19 mouse cellular contexts compared by ENCODE assay signal in genomic region chr10:13022103-13022502, GRCm38 (mm10). TPM values are rescaled to one million over a fixed set of nuclear protein-coding genes. Genes with fewer than 3 reads are reported as not detected.
DNase-seq lines count a peak whose midpoint lies in the region; ATAC-seq lines count a peak whose summit lies in the region.
"Had no signal": no experiment of that assay in that cellular context is flagged by ENCODE, and none has a peak within 500 bp of the region (broad histone marks: within the 10 kb centered on the region; RNA-seq: fewer than 3 reads in every experiment).

No protein-coding gene starts in this region.

- no peak for ATAC-seq in heart, embryonic 15.5 days (replicated peaks; ENCODE audit: insufficient number of reproducible peaks, insufficient read depth, low FRiP score, low read depth)
- ATAC-seq in midbrain, embryonic 11.5 days (ENCODE audit: low FRiP score), result no peak
- no peak for ATAC-seq in midbrain, embryonic 16.5 days
- no peak for ATAC-seq in kidney, embryonic 16.5 days (ENCODE audit: low FRiP score, low TSS enrichment)
- ATAC-seq: forebrain, embryonic 14.5 days had no signal

- H3K27ac ChIP-seq in heart, embryonic 15.5 days, result 0 out of 2 replicates have a peak overlapping the region, but pooled peaks have one; percentile 9
- no peak overlapping the region for H3K27ac ChIP-seq in midbrain, embryonic 11.5 days (ENCODE audit: low read depth, low read length)
- H3K27ac ChIP-seq in midbrain, embryonic 16.5 days (ENCODE audit: low read length), result no peak overlapping the region
- no peak overlapping the region for H3K27ac ChIP-seq in kidney, embryonic 16.5 days (ENCODE audit: low read length)
- H3K27ac ChIP-seq: embryonic facial prominence, embryonic 15.5 days; forebrain, embryonic 10.5 days; hindbrain, embryonic 14.5 days had no signal

- peaks cover 4% of the 10 kb centered on the region; the same call in 1 of the 2 replicates for H3K4me1 ChIP-seq in heart, embryonic 15.5 days (replicated peaks)
- no peaks in the 10 kb centered on the region for H3K4me1 ChIP-seq in midbrain, embryonic 11.5 days (ENCODE audit: control insufficient read depth, insufficient read depth, low read length)
- no peaks in the 10 kb centered on the region for H3K4me1 ChIP-seq in midbrain, embryonic 16.5 days (ENCODE audit: control insufficient read depth, insufficient read depth, low read length)
- H3K4me1 ChIP-seq in kidney, embryonic 16.5 days (ENCODE audit: insufficient read depth, low read length), result no peaks in the 10 kb centered on the region
- H3K4me1 ChIP-seq: embryonic facial prominence, embryonic 15.5 days; forebrain, embryonic 10.5 days had no signal

- no peaks in the 10 kb centered on the region for H3K36me3 ChIP-seq in heart, embryonic 15.5 days
- no peaks in the 10 kb centered on the region for H3K36me3 ChIP-seq in midbrain, embryonic 11.5 days (ENCODE audit: control insufficient read depth, insufficient read depth, low read length)
- H3K36me3 ChIP-seq in midbrain, embryonic 16.5 days (ENCODE audit: control insufficient read depth, insufficient read depth, low read length), result no peaks in the 10 kb centered on the region
- H3K36me3 ChIP-seq in kidney, embryonic 16.5 days (ENCODE audit: insufficient read depth, low read length), result no peaks in the 10 kb centered on the region
- H3K36me3 ChIP-seq: embryonic facial prominence, embryonic 15.5 days; forebrain, embryonic 10.5 days had no signal

- H3K27me3 ChIP-seq in heart, embryonic 15.5 days, result no peaks in the 10 kb centered on the region
- H3K27me3 ChIP-seq in midbrain, embryonic 11.5 days (ENCODE audit: control insufficient read depth, insufficient read depth, low read length), result no peaks in the 10 kb centered on the region
- no peaks in the 10 kb centered on the region for H3K27me3 ChIP-seq in midbrain, embryonic 16.5 days (ENCODE audit: control insufficient read depth, insufficient read depth, low read depth, low read length)
- H3K27me3 ChIP-seq in kidney, embryonic 16.5 days (ENCODE audit: insufficient read depth, low read length), result no peaks in the 10 kb centered on the region
- H3K27me3 ChIP-seq: embryonic facial prominence, embryonic 15.5 days had no signal

- no peak overlapping the region for H3K4me3 ChIP-seq in heart, embryonic 15.5 days
- no peak overlapping the region for H3K4me3 ChIP-seq in midbrain, embryonic 11.5 days (ENCODE audit: low read depth, low read length)
- H3K4me3 ChIP-seq in midbrain, embryonic 16.5 days (ENCODE audit: low read depth, low read length), result no peak overlapping the region
- no peak overlapping the region for H3K4me3 ChIP-seq in kidney, embryonic 16.5 days (ENCODE audit: low read length)
- H3K4me3 ChIP-seq: embryonic facial prominence, embryonic 15.5 days; erythroblast, embryonic 14.5 days; forebrain, embryonic 10.5 days had no signal

- WGBS in heart, embryonic 15.5 days, result 83% methylated on average over 4 of the region's 4 CpGs
- 91% methylated on average over 4 of the region's 4 CpGs for WGBS in midbrain, embryonic 11.5 days
- 88% methylated on average over 4 of the region's 4 CpGs for WGBS in midbrain, embryonic 16.5 days
- 91% methylated on average over 4 of the region's 4 CpGs for WGBS in kidney, embryonic 16.5 days

- H3K9me3 ChIP-seq in heart, embryonic 15.5 days (replicated peaks), result no peaks in the 10 kb centered on the region
- no peaks in the 10 kb centered on the region for H3K9me3 ChIP-seq in midbrain, embryonic 11.5 days (ENCODE audit: control insufficient read depth, low read length)
- no peaks in the 10 kb centered on the region for H3K9me3 ChIP-seq in midbrain, embryonic 16.5 days (replicated peaks; ENCODE audit: control insufficient read depth, low read length, poor library complexity, severe bottlenecking)
- H3K9me3 ChIP-seq in kidney, embryonic 16.5 days (ENCODE audit: low read length), result no peaks in the 10 kb centered on the region
- H3K9me3 ChIP-seq: embryonic facial prominence, embryonic 15.5 days; forebrain, embryonic 10.5 days had no signal

- H3K9ac ChIP-seq in heart, embryonic 15.5 days, result no peak overlapping the region
- no peak overlapping the region for H3K9ac ChIP-seq in midbrain, embryonic 11.5 days (ENCODE audit: low read length)
- no peak overlapping the region for H3K9ac ChIP-seq in midbrain, embryonic 16.5 days (ENCODE audit: low read depth, low read length)
- no peak overlapping the region for H3K9ac ChIP-seq in kidney, embryonic 16.5 days (replicated peaks; ENCODE audit: low read length)
- H3K9ac ChIP-seq: embryonic facial prominence, embryonic 15.5 days; hindbrain, embryonic 14.5 days had no signal

- no peak overlapping the region for H3K4me2 ChIP-seq in heart, embryonic 15.5 days
- H3K4me2 ChIP-seq in midbrain, embryonic 11.5 days, result no peak overlapping the region
- H3K4me2 ChIP-seq in midbrain, embryonic 16.5 days (ENCODE audit: low read length), result no peak overlapping the region
- no peak overlapping the region for H3K4me2 ChIP-seq in kidney, embryonic 16.5 days (replicated peaks; ENCODE audit: low read depth, low read length)
- H3K4me2 ChIP-seq: embryonic facial prominence, embryonic 15.5 days; hindbrain, embryonic 14.5 days had no signal

- DNase-seq in gastrocnemius, postnatal 14 days, result peak; percentile 11
- DNase-seq in gastrocnemius, postnatal 36 days, result no peak
- DNase-seq in heart, postnatal 10 days, result no peak
- DNase-seq in midbrain, embryonic 11.5 days (ENCODE audit: low spot score, missing footprints), result peak; percentile 10
- DNase-seq: adrenal gland, adult 2 months; adrenal gland, postnatal 25 days; cerebellum, adult 2 months; cerebellum, postnatal 14 days; embryo, embryonic 11 days; heart, postnatal 14 days; kidney, adult 11 months had no signal

- intact Hi-C loops in gastrocnemius, postnatal 14 days (cut with DNase I; ENCODE audit: low total_unique reads), result no loop called here
- intact Hi-C loops in gastrocnemius, postnatal 36 days (cut with DNase I), result no loop called here
- intact Hi-C loops in heart, postnatal 10 days (cut with DNase I), result no loop called here

RNA-seq across cellular contexts. Expression of gene Sf3b5, which starts 17.0 kb away (rescaled TPM):
- 1 to 10 TPM; 4.3 to 5.1 TPM for total RNA-seq in gastrocnemius, postnatal 14 days (2021)
- 1 to 10 TPM; 4.2 to 4.4 TPM for total RNA-seq in gastrocnemius, postnatal 36 days (2021)
- 25.1 TPM in 2 replicates for polyA plus RNA-seq in heart, embryonic 15.5 days (2015; fragmentation: Nextera tagmentation; extraction: Ambion mirVana)
- 1 to 10 TPM; 7.1 to 8.0 TPM for total RNA-seq in heart, postnatal 10 days (2021)
- polyA plus RNA-seq in midbrain, embryonic 11.5 days (2014; fragmentation: Nextera tagmentation; extraction: Ambion mirVana), result 39.2 and 39.9 TPM in 2 replicates
- 20.4 and 20.8 TPM in 2 replicates for polyA plus RNA-seq in midbrain, embryonic 16.5 days (2015; fragmentation: Nextera tagmentation; extraction: Ambion mirVana)
- polyA plus RNA-seq in kidney, embryonic 16.5 days (2015; fragmentation: Nextera tagmentation; extraction: Ambion mirVana), result 35.1 and 38.0 TPM in 2 replicates

RNA-seq across cellular contexts. Expression of gene Plagl1, which starts 38.2 kb away (rescaled TPM):
- total RNA-seq in gastrocnemius, postnatal 14 days (2021), result 10 to 100 TPM; 32.3 to 38.6 TPM
- total RNA-seq in gastrocnemius, postnatal 36 days (2021), result 1 to 10 TPM; 3.3 to 4.3 TPM
- 165 and 200 TPM in 2 replicates for polyA plus RNA-seq in heart, embryonic 15.5 days (2015; fragmentation: Nextera tagmentation; extraction: Ambion mirVana)
- total RNA-seq in heart, postnatal 10 days (2021), result 10 to 100 TPM; 50.5 to 50.6 TPM
- polyA plus RNA-seq in midbrain, embryonic 11.5 days (2014; fragmentation: Nextera tagmentation; extraction: Ambion mirVana), result 129 and 142 TPM in 2 replicates
- polyA plus RNA-seq in midbrain, embryonic 16.5 days (2015; fragmentation: Nextera tagmentation; extraction: Ambion mirVana), result 26.3 and 31.0 TPM in 2 replicates
- 83.8 and 93.0 TPM in 2 replicates for polyA plus RNA-seq in kidney, embryonic 16.5 days (2015; fragmentation: Nextera tagmentation; extraction: Ambion mirVana)

RNA-seq across cellular contexts. Expression of gene Stx11, which starts 58.0 kb away (rescaled TPM):
- under 1 TPM; 0.44 to 0.47 TPM for total RNA-seq in gastrocnemius, postnatal 14 days (2021)
- under 1 TPM; 0.20 to 0.48 TPM for total RNA-seq in gastrocnemius, postnatal 36 days (2021)
- 3.5 and 5.9 TPM in 2 replicates for polyA plus RNA-seq in heart, embryonic 15.5 days (2015; fragmentation: Nextera tagmentation; extraction: Ambion mirVana)
- 1 to 10 TPM; 2.7 to 2.9 TPM for total RNA-seq in heart, postnatal 10 days (2021)
- polyA plus RNA-seq in midbrain, embryonic 11.5 days (2014; fragmentation: Nextera tagmentation; extraction: Ambion mirVana), result 2.0 and 2.2 TPM in 2 replicates
- 1.3 and 1.7 TPM in 2 replicates for polyA plus RNA-seq in midbrain, embryonic 16.5 days (2015; fragmentation: Nextera tagmentation; extraction: Ambion mirVana)
- polyA plus RNA-seq in kidney, embryonic 16.5 days (2015; fragmentation: Nextera tagmentation; extraction: Ambion mirVana), result 2.3 and 2.4 TPM in 2 replicates

Comparison
In these comparisons a context has a peak if more than half of its experiments do, and no peak if none do; other contexts are left out.
1. DNase-seq: peak in gastrocnemius, postnatal 14 days (single experiment) and midbrain, embryonic 11.5 days (single experiment); none in gastrocnemius, postnatal 36 days (0 of 2) and heart, postnatal 10 days (0 of 2).